Mouse (Mus musculus): ENCODE data around the gene Entpd6. TPM values are rescaled to one million over a fixed set of nuclear protein-coding genes. Genes with fewer than 3 reads are reported as not detected.

Entpd6 gene
- polyA plus RNA-seq, 1 experiment from 2014 or later, result 46.1 TPM

GRCm38 (mm10) chr2:150771996-150772395 lies 23.2 kb downstream of the Entpd6 start:
- Histone ChIP-seq H3K9ac (replicated peaks; ENCODE audit: low read length) (no peak overlapping the region), H3K36me3 (ENCODE audit: control insufficient read depth, insufficient read depth, low read length) (peaks cover 47% of the 10 kb centered on the region), H3K27ac (replicated peaks; ENCODE audit: low read depth, low read length) (no peak overlapping the region), H3K4me1 (ENCODE audit: control insufficient read depth, insufficient read depth, low read length) (no peaks in the 10 kb centered on the region), H3K9me3 (ENCODE audit: control insufficient read depth, low read length) (no peaks in the 10 kb centered on the region), H3K27me3 (ENCODE audit: control insufficient read depth, insufficient read depth, low read length) (no peaks in the 10 kb centered on the region), H3K4me2 (ENCODE audit: low read length) (no peak overlapping the region), H3K4me3 (replicated peaks; ENCODE audit: low read depth, low read length) (no peak overlapping the region)
- no peak for DNase-seq
- WGBS, result 90% methylated on average over 8 of the region's 8 CpGs
- no peak for ATAC-seq (ENCODE audit: low FRiP score, low TSS enrichment)

DNA sequence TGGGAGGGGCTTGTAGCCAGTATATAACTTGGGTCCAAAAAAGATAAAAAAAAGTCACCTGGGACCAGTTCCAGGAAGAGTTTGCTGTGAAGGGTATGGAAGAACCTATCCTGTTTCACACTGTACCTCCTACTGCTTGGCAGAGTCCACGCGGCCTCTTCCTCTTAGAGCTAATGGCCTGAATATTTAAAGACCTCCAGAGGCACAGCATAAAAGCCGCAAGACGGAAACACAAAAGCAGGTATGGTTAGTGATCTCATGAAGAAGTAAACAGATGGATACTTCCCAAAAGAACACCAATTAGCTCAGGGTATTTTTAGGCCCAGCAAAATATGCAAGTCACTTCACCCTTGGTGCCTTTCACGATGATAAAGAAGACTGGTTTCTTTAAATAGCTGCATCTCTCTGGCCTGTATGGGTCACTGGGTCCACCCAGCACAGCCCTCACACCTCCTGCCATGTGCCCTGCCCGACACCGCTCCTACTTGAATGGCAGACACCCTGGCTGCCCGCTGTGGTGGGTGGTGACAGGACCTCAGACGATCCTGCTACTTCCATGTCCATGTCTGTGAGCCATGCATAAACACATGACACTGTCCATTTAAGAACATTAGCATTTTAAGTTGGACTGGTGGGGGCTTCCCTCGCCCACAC lies 23.8 kb downstream of the Entpd6 start:
- WGBS, result 78% methylated on average over 10 of the region's 10 CpGs
- H3K4me2 ChIP-seq (ENCODE audit: low read length), result no peak overlapping the region
- no peak for ATAC-seq (ENCODE audit: low FRiP score, low TSS enrichment)
- no peak overlapping the region for H3K9ac ChIP-seq (replicated peaks; ENCODE audit: low read length)
- no peak overlapping the region for H3K4me3 ChIP-seq (replicated peaks; ENCODE audit: low read depth, low read length)
- no peak overlapping the region for H3K27ac ChIP-seq (replicated peaks; ENCODE audit: low read depth, low read length)
- peaks cover 44% of the 10 kb centered on the region for H3K36me3 ChIP-seq (ENCODE audit: control insufficient read depth, insufficient read depth, low read length)
- DNase-seq, result no peak
- H3K9me3 ChIP-seq (ENCODE audit: control insufficient read depth, low read length), result no peaks in the 10 kb centered on the region
- H3K4me1 ChIP-seq (ENCODE audit: control insufficient read depth, insufficient read depth, low read length), result no peaks in the 10 kb centered on the region
- no peaks in the 10 kb centered on the region for H3K27me3 ChIP-seq (ENCODE audit: control insufficient read depth, insufficient read depth, low read length)

- Histone ChIP-seq H3K4me3 (replicated peaks; ENCODE audit: low read depth, low read length) (no peak overlapping the region), H3K27me3 (ENCODE audit: control insufficient read depth, insufficient read depth, low read length) (no peaks in the 10 kb centered on the region), H3K9me3 (ENCODE audit: control insufficient read depth, low read length) (no peaks in the 10 kb centered on the region), H3K9ac (replicated peaks; ENCODE audit: low read length) (no peak overlapping the region), H3K27ac (replicated peaks; ENCODE audit: low read depth, low read length) (no peak overlapping the region), H3K4me2 (ENCODE audit: low read length) (no peak overlapping the region), H3K4me1 (ENCODE audit: control insufficient read depth, insufficient read depth, low read length) (peaks cover 6% of the 10 kb centered on the region), H3K36me3 (ENCODE audit: control insufficient read depth, insufficient read depth, low read length) (no peaks in the 10 kb centered on the region)
- ATAC-seq (ENCODE audit: low FRiP score, low TSS enrichment), result no peak
- DNase-seq, result no peak
- 84% methylated on average over 2 of the region's 2 CpGs for WGBS
Measured at GRCm38 (mm10) chr2:150782801-150783200, 34.0 kb downstream of the Entpd6 start.

DNA sequence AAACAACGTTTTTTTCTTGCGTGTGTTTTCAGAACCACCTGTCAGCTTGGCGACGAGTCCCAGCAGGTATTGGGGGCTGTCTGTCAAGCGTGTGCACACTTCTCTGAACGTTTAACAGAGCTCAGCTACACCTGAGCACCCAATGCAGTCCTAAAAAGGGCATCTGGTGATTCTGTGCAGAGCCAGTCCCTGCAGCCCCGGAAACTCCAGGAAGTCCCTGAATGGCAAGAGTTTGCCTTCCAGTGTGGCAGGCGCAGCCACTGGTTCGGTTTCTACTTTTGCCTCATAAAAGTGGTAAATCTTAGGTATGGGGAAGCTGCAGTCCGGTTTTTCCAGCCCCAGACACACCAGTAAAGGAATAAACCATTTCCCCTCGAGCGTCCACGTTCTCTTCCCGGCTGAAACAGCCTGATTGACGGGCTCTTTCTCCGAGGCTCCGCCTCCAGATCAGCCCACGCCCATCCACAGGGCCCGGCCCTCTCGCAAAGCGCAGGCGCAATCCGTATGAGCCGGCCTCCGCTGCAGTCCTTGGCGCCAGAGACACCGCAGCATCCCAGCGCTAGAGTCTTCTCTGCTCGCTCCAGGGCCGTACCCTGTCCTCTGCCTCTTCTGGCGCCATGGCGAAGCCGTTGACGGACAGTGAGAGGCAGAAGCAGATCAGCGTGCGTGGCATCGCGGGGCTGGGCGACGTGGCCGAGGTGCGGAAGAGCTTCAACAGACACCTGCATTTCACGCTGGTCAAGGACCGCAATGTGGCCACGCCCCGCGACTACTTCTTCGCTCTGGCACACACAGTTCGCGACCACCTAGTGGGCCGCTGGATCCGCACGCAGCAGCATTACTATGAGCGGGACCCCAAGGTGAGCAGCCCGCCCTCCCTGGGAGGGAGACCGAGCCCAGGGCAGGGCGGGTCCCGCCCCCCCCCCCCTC lies 37.7 kb downstream of the Entpd6 start, which contains the start of gene Pygb:
Gene Pygb (plus strand): TSS at position 485 of the 930 bp plus-strand sequence.
- Histone ChIP-seq H3K9ac (replicated peaks; ENCODE audit: low read length) (peak within 1 kb of the TSS; percentile 70), H3K4me3 (replicated peaks; ENCODE audit: low read depth, low read length) (peak within 1 kb of the TSS; percentile 77), H3K9me3 (ENCODE audit: control insufficient read depth, low read length) (no peaks in the 10 kb centered on the region), H3K4me1 (ENCODE audit: control insufficient read depth, insufficient read depth, low read length) (peaks cover 17% of the 10 kb centered on the region), H3K27me3 (ENCODE audit: control insufficient read depth, insufficient read depth, low read length) (no peaks in the 10 kb centered on the region), H3K27ac (replicated peaks; ENCODE audit: low read depth, low read length) (peak within 1 kb of the TSS; percentile 60; the same call in 1 of the 2 replicates), H3K36me3 (ENCODE audit: control insufficient read depth, insufficient read depth, low read length) (no peaks in the 10 kb centered on the region), H3K4me2 (ENCODE audit: low read length) (peak within 1 kb of the TSS; percentile 92)
- 3% methylated on average over 58 of the region's 58 CpGs for whole genome bisulfite sequencing
- DNase-seq, result peak; percentile 96
- peak; percentile 95 for ATAC-seq (ENCODE audit: low FRiP score, low TSS enrichment)

DNA sequence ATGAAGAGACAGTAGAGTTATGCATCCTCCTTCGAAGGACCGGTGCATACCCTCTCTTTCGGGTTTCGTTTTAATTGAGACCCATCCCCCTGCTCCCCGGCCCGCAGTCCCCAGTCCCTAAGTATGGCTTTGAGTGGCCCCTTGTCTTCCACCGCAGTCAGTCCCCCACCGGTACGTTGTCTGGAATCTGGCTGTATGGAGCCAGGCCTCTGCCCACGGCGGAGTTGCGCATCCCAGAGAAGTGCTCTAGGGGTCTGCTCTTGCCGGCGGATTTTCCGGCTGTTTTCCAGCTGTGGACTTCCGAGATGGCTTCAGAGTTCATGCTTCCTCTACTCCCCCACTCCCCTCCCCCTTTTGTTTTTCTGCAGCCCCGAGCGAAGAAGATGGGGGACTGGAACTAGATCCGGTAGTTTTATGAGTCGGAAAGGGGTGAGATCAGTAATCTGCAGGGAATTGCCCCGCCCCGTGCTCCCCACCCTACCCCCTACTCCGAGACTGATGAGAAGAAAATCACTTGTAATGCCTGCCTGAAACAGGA lies 38.5 kb downstream of the Entpd6 start:
- Histone ChIP-seq H3K4me1 (ENCODE audit: control insufficient read depth, insufficient read depth, low read length) (peaks cover 17% of the 10 kb centered on the region), H3K36me3 (ENCODE audit: control insufficient read depth, insufficient read depth, low read length) (peaks cover 2% of the 10 kb centered on the region), H3K9me3 (ENCODE audit: control insufficient read depth, low read length) (no peaks in the 10 kb centered on the region), H3K27me3 (ENCODE audit: control insufficient read depth, insufficient read depth, low read length) (no peaks in the 10 kb centered on the region), H3K9ac (replicated peaks; ENCODE audit: low read length) (peak overlapping the region; percentile 70), H3K4me2 (ENCODE audit: low read length) (peak overlapping the region; percentile 92), H3K4me3 (replicated peaks; ENCODE audit: low read depth, low read length) (peak overlapping the region; percentile 77), H3K27ac (replicated peaks; ENCODE audit: low read depth, low read length) (0 out of 2 replicates have a peak overlapping the region, but pooled peaks have one; percentile 26)
- DNase-seq, result peak; percentile 57
- peak; percentile 53 for ATAC-seq (ENCODE audit: low FRiP score, low TSS enrichment)
- WGBS, result under 1% methylated on average over 23 of the region's 23 CpGs

DNA sequence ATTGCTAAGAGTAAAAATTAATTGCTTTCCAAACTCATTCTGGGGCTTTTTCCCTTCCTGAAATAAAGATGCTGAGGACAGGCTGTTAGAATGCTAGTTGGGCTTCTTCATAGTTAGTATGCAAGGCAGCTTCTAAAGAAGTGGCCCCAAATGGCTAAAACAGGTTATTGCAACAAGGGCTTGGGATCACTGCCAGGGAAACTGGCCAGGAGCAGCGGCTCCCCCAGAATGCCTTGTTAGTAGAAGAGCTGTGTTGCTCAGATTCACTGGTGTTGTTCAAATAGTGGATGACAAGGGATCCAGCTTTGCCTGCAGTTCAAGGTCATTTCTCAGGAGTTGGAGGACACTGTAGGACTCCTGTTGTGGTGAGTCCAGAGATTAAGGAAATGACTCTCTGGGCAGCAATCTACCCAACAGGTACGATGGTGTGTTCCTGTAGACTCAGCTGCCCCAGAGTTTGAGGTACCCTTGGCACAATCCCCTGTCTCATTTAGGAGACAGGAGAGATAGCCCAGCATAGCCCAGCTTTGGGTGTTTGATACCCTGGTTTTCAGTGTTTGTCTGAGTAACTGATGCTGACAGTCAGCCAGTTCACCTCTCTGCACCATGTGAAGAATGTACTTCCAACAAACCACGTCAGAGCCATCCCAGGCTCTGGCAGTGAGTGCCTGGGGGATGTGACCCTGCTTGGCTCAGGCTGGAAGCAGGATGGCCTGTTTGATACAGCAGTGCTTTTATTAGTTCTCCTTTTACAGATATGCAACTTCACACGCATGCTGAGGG lies 40.1 kb downstream of the Entpd6 start:
- Histone ChIP-seq H3K4me3 (replicated peaks; ENCODE audit: low read depth, low read length) (no peak overlapping the region), H3K4me1 (ENCODE audit: control insufficient read depth, insufficient read depth, low read length) (peaks cover 17% of the 10 kb centered on the region), H3K9me3 (ENCODE audit: control insufficient read depth, low read length) (no peaks in the 10 kb centered on the region), H3K9ac (replicated peaks; ENCODE audit: low read length) (no peak overlapping the region), H3K4me2 (ENCODE audit: low read length) (peak overlapping the region; percentile 32), H3K36me3 (ENCODE audit: control insufficient read depth, insufficient read depth, low read length) (peaks cover 10% of the 10 kb centered on the region), H3K27me3 (ENCODE audit: control insufficient read depth, insufficient read depth, low read length) (no peaks in the 10 kb centered on the region), H3K27ac (replicated peaks; ENCODE audit: low read depth, low read length) (0 out of 2 replicates have a peak overlapping the region, but pooled peaks have one; percentile 37)
- ATAC-seq (ENCODE audit: low FRiP score, low TSS enrichment), result no peak
- peak; percentile 79 for DNase-seq
- 67% methylated on average over 4 of the region's 4 CpGs for WGBS

DNA sequence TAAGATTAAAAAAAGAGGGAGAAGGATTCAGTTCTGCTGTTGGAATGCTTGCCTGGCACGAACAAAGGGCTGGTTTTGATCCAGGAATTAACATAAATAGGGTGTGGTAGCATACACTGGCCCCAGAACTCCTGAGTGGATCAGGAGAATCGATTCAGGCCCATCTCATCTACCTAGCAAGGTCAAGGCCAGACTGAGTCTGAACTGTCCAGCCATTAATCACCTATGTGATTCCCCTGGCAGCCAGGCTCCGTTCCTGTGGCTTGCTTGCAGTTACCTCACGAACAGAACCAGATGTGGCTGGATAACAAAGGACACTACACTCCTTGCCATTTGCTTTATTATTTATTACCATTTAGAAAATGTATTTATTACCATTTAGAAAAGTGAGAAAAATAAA lies 44.5 kb downstream of the Entpd6 start:
- WGBS, result 90% methylated on average over 4 of the region's 4 CpGs
- peaks cover 33% of the 10 kb centered on the region for H3K36me3 ChIP-seq (ENCODE audit: control insufficient read depth, insufficient read depth, low read length)

DNA sequence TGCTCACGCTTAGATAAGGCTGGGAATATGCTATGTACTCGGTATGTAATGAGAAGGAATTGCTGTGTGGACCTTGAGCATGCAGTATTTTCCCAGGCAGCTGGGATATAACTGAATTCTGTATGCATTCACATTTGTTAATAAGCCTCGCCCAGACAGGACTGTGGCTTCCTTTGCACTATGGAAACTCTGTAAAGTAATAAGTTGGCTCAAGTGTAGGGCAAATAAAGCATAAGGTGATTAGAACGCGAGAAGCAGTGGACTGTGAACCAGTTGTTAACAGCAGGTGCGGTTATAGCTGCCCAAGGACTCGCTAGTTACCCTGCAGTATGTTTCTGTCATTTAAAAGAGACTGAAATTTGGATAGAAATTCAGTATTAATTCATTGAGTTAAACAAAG lies 49.2 kb downstream of the Entpd6 start:
- Histone ChIP-seq H3K4me2 (ENCODE audit: low read length) (no peak overlapping the region), H3K9me3 (ENCODE audit: control insufficient read depth, low read length) (no peaks in the 10 kb centered on the region), H3K9ac (replicated peaks; ENCODE audit: low read length) (no peak overlapping the region), H3K27ac (replicated peaks; ENCODE audit: low read depth, low read length) (no peak overlapping the region), H3K27me3 (ENCODE audit: control insufficient read depth, insufficient read depth, low read length) (no peaks in the 10 kb centered on the region), H3K36me3 (ENCODE audit: control insufficient read depth, insufficient read depth, low read length) (peaks cover 43% of the 10 kb centered on the region), H3K4me1 (ENCODE audit: control insufficient read depth, insufficient read depth, low read length) (no peaks in the 10 kb centered on the region), H3K4me3 (replicated peaks; ENCODE audit: low read depth, low read length) (no peak overlapping the region)
- DNase-seq, result no peak
- WGBS, result 89% methylated on average over 7 of the region's 7 CpGs
- no peak for ATAC-seq (ENCODE audit: low FRiP score, low TSS enrichment)

More for the DNA sequence above, 44.5 kb downstream of the Entpd6 start:
- ATAC-seq (ENCODE audit: low FRiP score, low TSS enrichment), result no peak
- no peak for DNase-seq
- Histone ChIP-seq H3K27me3 (ENCODE audit: control insufficient read depth, insufficient read depth, low read length) (no peaks in the 10 kb centered on the region), H3K27ac (replicated peaks; ENCODE audit: low read depth, low read length) (no peak overlapping the region), H3K4me1 (ENCODE audit: control insufficient read depth, insufficient read depth, low read length) (peaks cover 6% of the 10 kb centered on the region; the same call in 1 of the 2 replicates), H3K9me3 (ENCODE audit: control insufficient read depth, low read length) (no peaks in the 10 kb centered on the region), H3K4me3 (replicated peaks; ENCODE audit: low read depth, low read length) (no peak overlapping the region), H3K4me2 (ENCODE audit: low read length) (no peak overlapping the region), H3K9ac (replicated peaks; ENCODE audit: low read length) (no peak overlapping the region)

All from midbrain, embryonic 14.5 days (tissue).